Mouse (Mus musculus) ovary, adult 18-20 months (tissue): ENCODE results near the gene Gipc3.
A peak's percentile ranks its signal among the peaks of the same experiment; 100 is the strongest.

Experiments
- DNase-seq: peaks from one replicate; pipeline ENCODE4 v3.0.0; 2022; ENCODE audit warnings: low spot score, mixed read lengths

Gipc3 gene

DNA sequence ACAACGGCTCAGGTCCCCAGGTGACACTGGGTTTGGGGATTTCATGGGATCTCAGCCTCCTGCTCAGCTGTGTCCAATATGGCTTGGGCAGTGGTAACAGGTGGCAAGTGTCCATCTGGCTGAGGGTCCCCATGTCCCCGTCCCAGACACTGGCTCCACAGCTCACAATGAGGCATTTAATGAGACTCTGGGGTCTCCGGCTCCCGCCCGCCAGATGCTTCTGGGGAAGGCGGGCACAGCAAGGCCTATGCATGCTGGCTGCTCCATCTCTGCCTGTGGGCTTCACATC is 24.1 kb upstream of the Gipc3 start:
- DNase-seq = no peak

DNA sequence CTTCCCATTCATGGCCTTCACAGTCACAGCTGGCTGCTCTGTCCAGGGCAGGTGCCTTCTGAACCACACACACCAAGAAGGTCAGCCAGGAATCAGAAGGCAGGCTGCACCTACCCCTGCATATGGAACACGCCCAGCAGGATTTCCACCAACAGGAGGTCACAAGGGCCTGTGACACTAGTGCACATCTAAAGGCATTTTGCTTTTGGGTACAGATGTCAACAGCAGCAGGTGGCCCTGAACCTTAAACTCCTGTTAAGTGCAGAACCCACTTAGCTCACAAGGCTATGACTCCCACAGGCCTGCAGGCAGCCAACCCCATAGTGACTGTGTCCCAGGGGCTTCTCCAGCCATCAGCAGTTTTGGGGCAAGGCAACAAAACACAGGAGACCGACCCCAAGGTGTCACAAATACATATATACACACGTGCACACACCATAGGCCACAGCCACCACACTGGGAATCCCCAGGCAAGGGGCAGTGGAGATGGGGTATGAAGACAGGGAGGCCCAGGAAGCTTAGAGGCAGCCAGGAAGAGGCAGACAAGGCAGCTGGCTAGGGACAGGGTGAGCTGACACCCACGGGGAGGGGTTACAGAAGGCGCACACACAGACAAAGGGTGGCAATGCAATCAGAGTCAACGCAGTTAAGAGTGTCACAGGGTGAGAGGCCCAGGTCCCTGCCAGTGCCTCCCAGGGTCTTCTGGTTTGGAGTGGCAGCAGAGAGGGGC is 23.6 kb upstream of the Gipc3 start:
- DNase-seq = no peak

DNA sequence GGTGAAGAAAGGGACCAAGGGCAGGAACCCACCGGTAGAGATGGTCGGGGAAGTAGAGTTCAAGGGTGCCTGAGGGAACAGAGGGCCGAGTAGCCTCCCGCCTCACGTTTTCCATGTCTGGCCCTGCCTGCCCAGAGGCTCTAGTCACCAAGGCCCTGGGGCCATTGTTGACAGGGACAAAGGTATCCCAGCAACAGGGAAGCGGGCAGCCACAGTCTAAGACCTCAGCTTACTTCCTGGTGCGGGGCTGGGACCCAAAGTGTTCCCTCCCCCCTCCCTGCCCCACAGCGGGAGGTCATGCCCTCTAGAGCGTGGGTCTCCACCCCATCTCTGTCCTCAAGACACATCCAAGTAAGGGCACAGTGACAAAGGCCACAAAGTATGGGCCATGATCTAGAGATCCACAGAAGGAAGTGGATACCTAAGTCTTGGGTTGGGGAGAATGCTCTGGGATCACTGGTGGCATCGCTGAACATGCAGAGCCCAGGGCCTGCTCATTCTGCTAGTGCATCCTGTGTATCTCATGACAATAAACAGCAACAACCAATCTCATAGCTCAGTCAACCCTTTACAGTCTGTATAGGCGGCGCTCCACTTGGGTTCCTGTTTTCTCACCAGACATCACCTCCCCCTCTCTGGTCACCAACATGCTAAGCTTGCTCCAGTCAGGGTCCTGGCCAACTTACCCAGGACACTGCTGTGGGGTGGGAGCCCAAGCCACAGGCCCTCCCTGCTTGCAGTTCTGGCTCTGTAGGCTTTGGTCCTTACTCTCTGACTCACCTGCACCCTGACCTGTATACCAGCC is 22.8 kb upstream of the Gipc3 start, which contains the start of gene 4930404N11Rik:
4930404N11Rik (minus strand) TSS at position 145 of the 805 bp plus-strand sequence.
- DNase-seq = no peak

DNA sequence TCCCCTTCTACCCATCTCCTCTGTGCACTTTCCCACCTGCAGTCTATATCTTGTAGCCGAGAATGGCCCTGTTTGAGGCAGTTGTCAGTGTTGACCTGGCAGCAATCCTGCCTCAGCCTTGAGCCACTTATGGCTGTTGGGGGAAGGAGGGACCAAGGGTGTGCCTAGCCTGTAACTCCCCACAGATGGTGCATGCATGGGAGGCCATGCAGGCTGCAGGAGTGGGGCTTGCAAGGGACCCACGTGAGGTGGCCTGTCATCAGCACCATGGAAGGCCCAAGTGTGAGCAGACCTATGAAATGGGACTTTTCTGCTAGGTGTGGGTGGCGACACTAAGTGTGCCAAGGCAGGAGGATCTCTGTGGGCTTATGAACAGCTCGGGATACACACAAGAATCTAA is 22.0 kb upstream of the Gipc3 start:
- DNase-seq = no peak

DNA sequence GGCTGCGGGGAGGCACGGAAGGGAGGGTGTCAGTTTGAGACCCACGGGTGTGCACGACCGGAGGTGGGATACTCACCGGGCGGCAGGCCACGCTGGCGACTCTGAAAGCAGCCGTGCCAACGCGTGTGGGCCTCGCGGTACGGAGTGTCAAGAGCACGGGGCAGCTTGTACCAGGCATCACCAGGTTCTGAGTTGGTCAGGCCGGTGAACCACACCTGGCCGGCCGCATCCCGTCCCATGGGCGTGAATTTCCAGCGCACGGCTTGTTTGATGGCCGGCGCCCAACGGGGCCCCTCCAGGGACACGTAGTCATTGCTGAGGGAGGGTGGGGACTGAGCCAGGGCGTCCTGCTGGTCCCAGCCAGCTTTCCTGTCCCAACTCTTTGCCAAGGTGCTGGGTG is 21.6 kb upstream of the Gipc3 start:
- no peak for DNase-seq

DNA sequence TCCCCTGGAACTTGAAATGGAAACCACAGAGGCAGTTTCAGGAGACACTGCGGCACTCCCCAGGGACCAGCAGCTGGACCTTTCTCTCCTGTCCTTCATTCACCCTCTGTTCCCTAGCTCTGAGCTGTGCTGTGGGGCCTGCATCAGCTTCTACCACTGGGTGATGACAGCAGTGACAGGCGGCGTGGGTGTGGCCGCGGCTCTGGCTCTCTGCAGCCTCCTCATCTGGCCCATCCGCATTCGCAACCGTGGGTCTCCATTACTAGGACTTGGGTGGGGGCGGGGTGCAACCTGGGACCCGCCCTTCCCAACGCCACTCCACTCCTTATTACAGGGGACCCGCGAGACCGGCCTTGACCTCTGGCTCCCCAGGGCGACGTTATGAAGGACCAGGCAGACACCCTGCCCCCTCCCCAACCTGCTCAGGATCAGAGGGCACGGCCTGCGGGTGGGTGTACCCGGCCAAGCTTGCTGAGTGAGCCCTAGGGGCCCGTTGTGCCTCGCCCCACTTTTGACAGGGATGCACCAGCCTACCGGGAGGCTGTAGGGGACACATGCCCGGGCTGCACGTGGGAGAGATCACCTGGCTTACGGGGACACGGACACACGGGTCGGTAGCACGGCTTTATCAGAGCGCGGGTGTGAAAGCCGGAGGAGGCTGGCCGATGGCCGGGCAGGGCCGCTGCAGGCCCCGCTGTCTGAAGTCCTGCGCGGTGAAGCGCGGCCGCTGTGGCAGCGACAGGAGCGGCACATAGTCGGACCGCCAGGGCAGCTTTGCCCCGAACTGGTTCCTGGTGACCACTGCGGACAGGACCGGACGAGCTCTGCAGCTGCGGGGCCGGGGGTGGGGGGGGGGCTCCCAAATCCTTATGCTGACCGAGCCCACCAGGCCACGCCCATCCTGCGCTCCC is 20.6 kb upstream of the Gipc3 start:
- no peak for DNase-seq

DNA sequence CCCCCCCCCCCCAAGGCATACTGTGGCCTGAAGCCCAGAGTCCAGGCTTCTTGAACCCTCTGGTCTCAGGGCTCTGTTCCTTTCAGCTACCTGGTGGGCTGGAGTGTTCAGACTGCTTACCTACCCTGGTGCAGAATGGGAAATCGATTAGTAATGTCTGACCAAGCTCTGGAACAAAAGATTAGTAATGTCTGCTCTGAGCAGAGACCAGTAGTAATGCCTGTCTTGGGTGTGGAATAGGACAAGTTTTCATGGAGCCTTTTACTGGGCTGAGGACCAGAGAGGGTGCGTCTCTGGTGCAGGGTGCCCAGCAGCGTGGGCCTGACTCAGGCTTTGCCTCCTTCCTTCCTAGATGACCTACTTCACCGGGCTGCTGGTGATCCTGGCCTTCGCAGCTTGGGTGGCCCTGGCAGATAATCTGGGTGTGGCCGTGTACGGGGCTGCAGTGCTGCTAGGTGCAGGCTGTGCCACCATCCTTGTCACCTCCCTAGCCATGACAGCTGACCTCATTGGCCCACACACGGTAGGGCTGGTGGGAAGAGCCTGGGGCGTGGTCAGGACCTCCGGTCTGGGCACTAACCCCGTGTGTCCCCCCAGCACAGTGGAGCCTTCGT is 19.4 kb upstream of the Gipc3 start:
- DNase-seq = no peak

DNA sequence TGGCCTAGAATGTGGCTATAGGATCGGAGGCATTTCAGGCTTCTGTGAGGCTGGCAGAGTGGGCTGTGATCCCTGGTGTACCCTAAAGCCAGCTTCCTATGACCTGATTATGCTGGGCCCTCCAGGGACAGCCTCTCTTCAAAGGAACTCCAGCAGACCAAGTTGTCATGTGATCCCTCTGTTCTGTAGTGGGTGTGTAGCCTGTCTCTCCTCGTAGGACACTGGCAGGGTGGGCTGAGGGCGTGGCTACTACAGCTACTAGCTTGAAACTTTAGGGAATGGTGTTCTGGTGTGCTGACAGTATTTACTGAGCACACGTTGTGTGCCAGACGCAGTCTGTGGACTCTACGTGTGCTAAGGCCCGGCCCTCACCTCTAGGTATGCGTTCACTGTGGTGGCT is 17.7 kb upstream of the Gipc3 start:
- no peak for DNase-seq

DNA sequence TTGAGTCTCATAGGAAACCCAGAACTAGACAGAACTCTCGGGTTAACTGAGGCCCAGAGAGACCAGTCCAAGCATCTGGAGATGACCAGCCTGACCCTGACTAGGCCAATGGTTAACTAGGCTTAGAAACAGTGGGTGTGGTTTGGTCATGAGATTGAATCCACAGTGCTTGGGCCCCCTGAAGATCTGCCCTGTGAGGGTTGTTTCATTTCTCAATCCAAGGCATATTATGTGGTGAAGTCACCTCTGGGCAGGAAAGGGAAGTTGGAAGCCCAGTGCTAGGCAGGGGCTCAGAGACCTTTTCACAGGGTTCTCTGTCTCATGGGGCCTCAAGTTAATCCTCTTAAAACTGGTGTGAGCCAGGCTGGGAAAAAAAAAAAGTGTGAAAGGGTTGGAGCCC is 15.8 kb upstream of the Gipc3 start:
- no peak for DNase-seq

DNA sequence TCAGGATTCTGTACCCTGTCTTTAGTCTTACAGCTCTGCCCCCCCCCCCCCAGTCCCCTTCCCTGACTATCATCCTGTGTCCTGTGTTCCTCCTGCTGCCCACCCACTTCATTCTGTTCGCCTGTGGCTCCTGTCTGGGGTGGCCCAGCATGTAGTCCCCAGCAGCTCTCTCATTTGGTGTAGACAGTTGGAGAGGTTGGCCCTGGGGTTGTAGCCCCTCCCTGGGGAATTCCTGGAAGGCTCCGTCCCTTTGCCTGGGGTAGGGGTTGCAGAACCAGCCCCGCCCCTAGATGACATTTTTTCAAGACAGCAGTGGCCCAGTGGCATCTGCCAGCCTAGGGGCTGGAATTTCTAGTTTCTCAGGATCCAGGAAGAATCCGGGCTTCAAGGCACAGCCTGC is 15.1 kb upstream of the Gipc3 start:
- no peak for DNase-seq

DNA sequence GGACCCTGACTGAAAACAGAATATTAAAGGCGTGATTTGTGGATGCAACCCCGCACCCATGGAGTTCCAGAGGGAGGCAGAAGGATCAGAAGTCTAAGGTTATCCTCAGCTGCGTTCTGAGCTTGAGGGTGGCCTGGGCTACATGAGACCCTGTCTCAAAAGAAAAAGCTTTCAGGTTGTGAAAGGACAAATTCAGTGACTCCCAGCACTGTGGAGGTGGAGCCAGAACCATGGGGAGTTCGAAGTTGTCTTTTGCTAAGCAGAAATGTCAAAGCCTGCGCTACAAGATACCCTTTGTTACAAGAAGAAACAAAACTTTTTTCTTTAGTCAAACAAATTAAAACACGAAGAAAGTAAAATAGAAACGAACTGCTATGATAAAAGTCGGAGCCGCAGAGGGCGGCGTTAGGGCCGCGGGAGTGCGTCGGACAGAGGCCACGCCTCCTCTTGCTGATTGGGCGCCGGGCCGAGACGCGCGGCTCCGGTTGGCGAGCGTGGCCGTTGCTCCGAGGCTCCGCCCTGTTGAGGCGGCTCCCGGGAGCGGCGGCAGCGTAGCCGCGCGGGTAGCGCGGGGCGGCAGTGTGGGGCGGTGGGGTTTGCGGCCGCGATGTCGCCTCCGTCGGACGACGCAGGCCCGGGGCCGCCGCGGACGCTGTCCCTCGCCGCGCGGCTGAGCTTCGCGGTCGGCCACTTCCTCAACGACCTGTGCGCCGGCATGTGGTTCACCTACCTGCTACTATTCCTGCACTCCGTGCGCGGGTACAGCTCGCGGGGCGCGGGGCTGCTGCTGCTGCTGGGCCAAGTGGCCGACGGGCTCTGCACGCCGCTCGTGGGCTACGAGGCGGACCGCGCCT is 14.2 kb upstream of the Gipc3 start, which contains the start of gene Mfsd12:
Mfsd12 (plus strand) TSS at position 501 of the 854 bp plus-strand sequence.
- DNase-seq = peak; percentile 84

DNA sequence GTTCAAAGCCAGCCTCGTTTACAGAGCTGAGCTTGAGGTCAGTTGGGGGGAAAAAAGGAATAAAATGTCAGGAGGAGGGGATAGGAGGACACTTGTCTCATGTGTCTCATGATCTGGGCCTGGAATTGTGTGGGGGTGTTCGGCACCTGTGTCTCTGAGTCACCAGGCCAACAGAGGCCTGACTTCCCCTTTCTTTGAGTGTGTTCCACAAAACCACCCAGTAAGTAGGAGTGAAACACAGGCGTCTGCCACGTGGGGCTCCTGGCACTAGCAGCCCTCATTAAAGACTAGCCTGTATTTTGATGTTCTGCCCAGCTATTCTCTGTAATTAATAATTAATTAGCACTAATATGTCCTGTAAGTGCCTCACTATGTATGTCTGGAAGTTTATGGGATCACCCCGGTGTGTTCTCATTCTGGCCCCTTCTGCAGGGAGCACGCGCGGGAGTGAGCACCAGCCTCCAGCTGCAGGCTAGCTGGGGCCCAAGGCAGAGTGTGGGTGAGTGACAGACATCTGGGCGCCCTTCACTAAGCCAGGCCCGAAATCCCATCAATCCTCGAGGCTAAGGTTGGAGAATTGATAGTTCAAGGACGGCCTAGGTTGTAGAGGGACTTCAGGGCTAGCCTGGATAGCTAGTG is 13.4 kb upstream of the Gipc3 start:
- DNase-seq = no peak

DNA sequence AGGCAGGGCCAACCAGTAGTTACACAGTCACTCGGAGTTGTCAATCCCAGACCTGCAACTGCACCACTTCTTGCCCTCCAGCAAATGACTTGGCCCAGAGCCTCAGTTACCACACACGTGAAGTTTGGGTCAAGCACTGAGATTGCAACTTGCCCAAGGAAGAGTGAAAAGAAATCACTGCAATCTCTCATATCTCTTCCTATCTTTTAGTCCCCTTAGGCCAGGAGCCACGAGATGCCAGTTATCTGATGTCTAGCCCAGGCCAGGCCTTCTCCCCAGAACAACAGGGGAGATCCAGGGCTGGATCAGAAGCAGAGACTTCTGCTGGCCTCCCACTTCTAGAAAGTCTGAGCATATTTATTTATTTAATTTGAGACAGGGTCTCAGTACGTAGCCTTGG is 12.5 kb upstream of the Gipc3 start:
- no peak for DNase-seq

DNA sequence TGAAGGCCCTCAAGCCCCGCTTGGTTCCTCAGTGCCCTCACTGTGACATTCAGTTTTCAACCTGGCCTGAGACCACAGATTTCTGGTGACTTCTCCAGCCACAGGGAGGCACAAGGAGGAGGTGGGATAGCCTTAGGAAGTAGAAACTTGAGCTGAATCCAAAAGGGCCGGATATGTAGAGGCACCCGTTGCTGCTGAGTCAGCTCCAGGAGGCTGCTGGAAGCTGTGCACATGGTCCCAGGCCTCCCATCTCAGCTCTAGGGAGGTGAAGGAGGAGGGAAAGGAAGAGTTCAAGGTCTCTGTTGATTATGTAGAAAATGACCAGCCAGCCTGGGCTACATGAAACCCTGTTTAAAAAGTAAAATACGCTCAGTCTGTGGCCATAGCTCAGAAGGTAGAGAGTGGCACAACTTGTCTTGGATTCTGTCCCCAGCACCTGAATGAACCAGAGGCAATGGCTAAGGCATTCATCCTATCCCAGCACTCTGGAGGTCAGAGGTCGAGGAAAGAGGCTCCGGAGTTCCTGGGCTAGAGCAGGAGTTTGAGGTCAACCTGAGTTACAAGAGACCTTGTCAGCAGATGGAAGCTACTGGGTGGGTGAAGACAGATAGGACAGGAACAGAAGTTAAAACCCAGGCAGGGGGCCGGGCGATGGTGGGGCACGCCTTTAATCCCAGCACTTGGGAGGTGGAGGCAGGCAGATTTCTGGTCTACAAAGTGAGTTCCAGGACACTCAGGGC is 11.8 kb upstream of the Gipc3 start:
- no peak for DNase-seq

DNA sequence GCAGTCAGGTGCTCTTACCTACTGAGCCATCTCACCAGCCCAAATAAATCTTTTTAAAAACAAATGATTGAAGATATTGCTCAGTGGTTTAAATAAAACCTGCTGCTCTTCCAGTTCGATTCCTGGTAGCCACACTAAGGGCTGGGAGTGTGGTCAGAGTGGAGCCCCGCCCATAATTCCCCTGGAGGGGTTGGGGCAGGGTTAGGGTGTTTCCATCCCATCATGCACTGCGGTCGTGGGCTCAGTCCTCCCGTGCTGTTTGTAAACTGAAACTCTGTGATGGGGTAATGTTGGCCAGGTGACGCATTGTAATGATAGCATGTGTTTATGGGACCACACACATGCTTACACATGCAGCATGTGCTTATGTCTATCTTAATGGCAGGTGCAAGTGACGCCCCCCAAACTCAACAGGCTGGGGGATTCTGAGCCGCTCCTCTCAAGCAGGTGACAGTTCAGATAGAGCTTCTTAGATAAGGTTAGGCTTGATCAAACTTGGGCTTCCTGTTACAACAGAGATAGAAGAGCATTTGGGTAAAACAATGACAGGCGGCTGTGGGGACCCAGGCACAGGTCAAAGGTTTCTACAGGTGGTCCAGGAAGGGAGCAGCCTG is 8.7 kb upstream of the Gipc3 start:
- no peak for DNase-seq

DNA sequence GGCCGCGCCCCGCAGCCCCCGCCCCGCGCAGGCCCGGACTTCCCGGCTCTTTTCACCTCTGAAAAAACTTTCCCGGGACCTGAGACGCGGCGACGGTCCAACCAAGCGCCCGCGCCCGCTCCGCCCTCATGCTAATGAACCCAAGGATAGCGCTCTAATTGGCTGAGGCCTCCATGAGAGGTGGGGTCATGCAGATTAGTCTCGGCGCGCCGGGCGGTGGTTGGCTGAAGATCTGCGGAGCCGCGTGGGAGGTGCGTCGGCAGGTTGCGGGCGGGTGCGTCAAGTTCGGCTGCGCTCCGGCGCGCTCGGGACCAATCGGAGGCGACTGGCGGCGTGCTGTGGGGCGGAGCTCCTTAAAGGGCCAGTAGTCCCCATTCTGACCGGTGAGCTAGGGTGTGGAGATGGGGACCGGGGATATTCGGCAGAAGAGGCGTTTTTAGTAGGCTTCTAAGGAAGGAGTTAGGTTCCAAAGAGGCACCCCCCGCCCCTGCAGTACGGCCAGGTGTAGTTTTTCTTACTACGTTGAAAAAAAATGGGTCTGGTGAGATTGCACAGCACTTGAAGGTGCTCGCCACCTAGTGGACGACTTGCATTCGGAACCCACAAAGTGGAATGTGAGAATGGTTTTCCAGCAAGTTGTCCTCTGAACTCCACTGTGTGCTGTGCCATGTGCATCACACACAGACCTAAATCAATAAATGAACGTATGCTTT is 7.4 kb upstream of the Gipc3 start, which contains the start of gene Hmg20b:
Hmg20b (minus strand) TSS at position 130 of the 713 bp plus-strand sequence.
- peak; percentile 99 for DNase-seq

DNA sequence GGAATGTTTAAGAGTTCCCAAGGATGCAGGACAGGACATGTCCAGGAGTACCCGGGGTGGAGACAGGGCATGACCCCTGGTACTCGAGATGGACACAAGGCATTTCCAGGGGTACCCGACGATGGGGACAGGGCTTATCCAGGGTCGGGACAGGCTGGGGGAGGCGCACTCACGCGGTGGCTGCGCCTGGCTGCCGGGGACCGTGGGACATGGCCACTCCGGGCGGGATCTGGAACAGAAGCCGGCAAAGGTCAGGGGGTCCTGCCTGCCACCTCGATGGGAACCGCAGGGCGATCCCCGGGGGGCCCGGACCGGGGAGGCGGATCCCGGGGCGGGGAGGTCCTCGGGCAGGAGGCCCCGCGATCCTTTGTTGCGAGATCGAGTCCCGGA is 6.9 kb upstream of the Gipc3 start:
- DNase-seq = no peak

DNA sequence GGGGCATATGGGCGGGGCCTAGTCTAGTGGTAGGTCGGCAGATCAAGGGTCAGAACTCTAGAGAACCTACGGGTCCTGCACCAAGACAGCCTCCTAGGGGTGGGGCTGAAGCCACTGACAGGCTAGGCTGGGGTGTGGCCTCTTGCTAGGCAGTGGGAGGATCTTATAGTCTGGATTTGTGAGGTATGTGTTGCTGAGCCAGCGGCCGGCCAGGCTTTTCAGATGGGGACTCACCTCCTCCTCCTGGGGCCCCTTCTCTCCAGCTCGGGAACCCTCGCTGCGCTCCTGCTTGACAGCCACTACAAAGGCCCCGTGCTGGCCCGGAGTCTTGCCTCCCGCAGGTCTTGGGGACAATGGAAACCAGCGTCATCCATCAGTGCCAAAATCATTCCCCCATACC is 6.1 kb upstream of the Gipc3 start:
- DNase-seq = no peak
